Mouse (Mus musculus): ENCODE data around the gene Anxa5. TPM values are rescaled to one million over a fixed set of nuclear protein-coding genes. Genes with fewer than 3 reads are reported as not detected.
A peak's percentile ranks its signal among the peaks of the same experiment; 100 is the strongest.

Gene Anxa5
- total RNA-seq, 2 experiments from 2014 or later = 34.6 to 34.7 TPM

GRCm38 (mm10) chr3:36452502-36452901 lies 23.2 kb downstream of the Anxa5 start:
- no peak for DNase-seq (ENCODE audit: low spot score in 2 of 2)

- DNase-seq (ENCODE audit: low spot score in 2 of 2) = no peak
Observed at GRCm38 (mm10) chr3:36449292-36450165, 26.2 kb downstream of the Anxa5 start.

- no peak for DNase-seq (ENCODE audit: low spot score in 2 of 2)
Observed at GRCm38 (mm10) chr3:36446918-36447317, 28.8 kb downstream of the Anxa5 start.

GRCm38 (mm10) chr3:36446506-36446905 lies 29.2 kb downstream of the Anxa5 start:
- DNase-seq (ENCODE audit: low spot score in 2 of 2) = no peak

- DNase-seq (ENCODE audit: low spot score in 2 of 2) = no peak
Observed at GRCm38 (mm10) chr3:36446041-36446440, 29.7 kb downstream of the Anxa5 start.

- peak; percentile 59 to 67 for DNase-seq (ENCODE audit: low spot score in 2 of 2)
Observed at GRCm38 (mm10) chr3:36442426-36442825, 33.3 kb downstream of the Anxa5 start.

GRCm38 (mm10) chr3:36440280-36440679 lies 35.4 kb downstream of the Anxa5 start:
- DNase-seq (ENCODE audit: low spot score in 2 of 2) = no peak

- DNase-seq (ENCODE audit: low spot score in 2 of 2) = no peak
Observed at GRCm38 (mm10) chr3:36430360-36430759, 45.3 kb downstream of the Anxa5 start.

GRCm38 (mm10) chr3:36427386-36427785 lies 48.3 kb downstream of the Anxa5 start:
- no peak for DNase-seq (ENCODE audit: low spot score in 2 of 2)

- no peak for DNase-seq (ENCODE audit: low spot score in 2 of 2)
Observed at GRCm38 (mm10) chr3:36409456-36409855, 66.2 kb downstream of the Anxa5 start.

GRCm38 (mm10) chr3:36406967-36407366 lies 68.7 kb downstream of the Anxa5 start:
- DNase-seq (ENCODE audit: low spot score in 2 of 2) = no peak

GRCm38 (mm10) chr3:36406340-36406739 lies 69.4 kb downstream of the Anxa5 start:
- DNase-seq (ENCODE audit: low spot score in 2 of 2) = peak; percentile 11 to 14

- no peak for DNase-seq (ENCODE audit: low spot score in 2 of 2)
Observed at GRCm38 (mm10) chr3:36401900-36402299, 73.8 kb downstream of the Anxa5 start.

- DNase-seq (ENCODE audit: low spot score in 2 of 2) = no peak
Observed at GRCm38 (mm10) chr3:36400657-36401056, 75.0 kb downstream of the Anxa5 start.

Small RNA genes lying within 50 kb of the gene (microRNA-seq; reads per million reads assigned to microRNA genes)
- 0.22 to 0.59 reads per million in 2 experiments for gene Mir7009

Other genes starting within 250 kb of the Anxa5 start
- under 1 TPM in 1 of 2 experiments, not detected in 1; 0.55 TPM for gene 1810062G17Rik, start within 50 bp of the Anxa5 start, total RNA-seq (2021)
- 1 to 10 TPM; 1.2 to 1.9 TPM for gene Gm11549, start 45.9 kb upstream of the Anxa5 start, total RNA-seq (2021)
- 10 to 100 TPM; 46.7 to 50.4 TPM for gene Exosc9, start 76.7 kb upstream of the Anxa5 start, total RNA-seq (2021)
- gene Ccna2, start 96.3 kb upstream of the Anxa5 start, total RNA-seq (2021) = 1 to 10 TPM; 6.7 to 8.7 TPM
- gene Bbs7, start 137.6 kb upstream of the Anxa5 start, total RNA-seq (2021) = 10 to 100 TPM; 14.1 to 14.8 TPM
- gene Trpc3, start 214.3 kb upstream of the Anxa5 start, total RNA-seq (2021) = 10 to 100 TPM; 13.8 to 15.4 TPM